Mouse (Mus musculus) neural tube, embryonic 12.5 days (tissue): ENCODE measurements around the gene Slc27a3. TPM values are rescaled to one million over a fixed set of nuclear protein-coding genes. Genes with fewer than 3 reads are reported as not detected.

Experiments
- ATAC-seq: fragments of 200-750 bp; cut with Nextera tagmentation; 2 replicates; pipeline ENCODE4 v1.8.0; 2017; ENCODE audit warnings: low read depth, mild to moderate bottlenecking, moderate TSS enrichment, moderate library complexity; ENCODE audit not compliant: low FRiP score
- H3K27ac ChIP-seq: fragments of 300-500 bp; sonication (generic); 2 replicates; pipeline ENCODE4 v1.5.1; 2016
- H3K27me3 ChIP-seq: fragments of 300-500 bp; sonication (generic); replicated peaks from 2 replicates; pipeline ENCODE4 v1.6.1; 2016; ENCODE audit warnings: mild to moderate bottlenecking
- H3K36me3 ChIP-seq: fragments of 300-500 bp; sonication (generic); 2 replicates; pipeline ENCODE4 v1.6.1; 2016; ENCODE audit warnings: mild to moderate bottlenecking
- H3K4me1 ChIP-seq: fragments of 300-500 bp; sonication (generic); 2 replicates; pipeline ENCODE4 v1.6.1; 2016
- H3K4me2 ChIP-seq: fragments of 300-500 bp; sonication (generic); replicated peaks from 2 replicates; pipeline ENCODE4 v1.6.1; 2016; ENCODE audit warnings: mild to moderate bottlenecking
- H3K4me3 ChIP-seq: fragments of 300-500 bp; sonication (generic); 2 replicates; pipeline ENCODE4 v1.5.1; 2016
- H3K9ac ChIP-seq: fragments of 300-500 bp; sonication (generic); 2 replicates; pipeline ENCODE4 v1.6.1; 2016; ENCODE audit warnings: mild to moderate bottlenecking
- H3K9me3 ChIP-seq: fragments of 300-500 bp; sonication (generic); 2 replicates; pipeline ENCODE4 v1.6.1; 2016; ENCODE audit warnings: mild to moderate bottlenecking
- WGBS: fragments of 180-500 bp; shearing (Covaris S2); methylation state at CpG from one replicate; pipeline ENCODE4 v1.1.7; 2016; 5-methylcytosine and 5-hydroxymethylcytosine counted together
- polyA plus RNA-seq: library from polyadenylated mRNA; unstranded; fragments of >200 nt; fragmentation: Nextera tagmentation; extraction: Ambion mirVana; gene quantifications from 2 replicates; pipeline ENCODE4 v1.2.1, GENCODE M21; 2016

Gene Slc27a3
- polyA plus RNA-seq, 1 experiment from 2014 or later: 22.7 TPM

GRCm38 (mm10) chr3:90413011-90413396 is 23.3 kb upstream of the Slc27a3 start:
- no peak overlapping the region for H3K4me2 ChIP-seq
- H3K27me3 ChIP-seq: no peaks in the 10 kb centered on the region
- peaks cover 78% of the 10 kb centered on the region for H3K36me3 ChIP-seq
- H3K27ac ChIP-seq: no peak overlapping the region
- ATAC-seq: no peak
- no peak overlapping the region for H3K4me3 ChIP-seq
- no peaks in the 10 kb centered on the region for H3K9me3 ChIP-seq
- no peaks in the 10 kb centered on the region for H3K4me1 ChIP-seq
- 67% methylated on average over 3 of the region's 3 CpGs for WGBS
- no peak overlapping the region for H3K9ac ChIP-seq

- Histone ChIP-seq H3K9ac (no peak overlapping the region), H3K36me3 (peaks cover 81% of the 10 kb centered on the region), H3K9me3 (no peaks in the 10 kb centered on the region), H3K27ac (no peak overlapping the region), H3K4me3 (no peak overlapping the region), H3K27me3 (no peaks in the 10 kb centered on the region), H3K4me1 (no peaks in the 10 kb centered on the region), H3K4me2 (no peak overlapping the region)
- WGBS: 48% methylated on average over 5 of the region's 5 CpGs
- ATAC-seq: no peak
Observed at GRCm38 (mm10) chr3:90412312-90413010, 22.7 kb upstream of the Slc27a3 start.

- peaks cover 81% of the 10 kb centered on the region for H3K36me3 ChIP-seq
- WGBS: 96% methylated on average over 3 of the region's 3 CpGs
Observed at GRCm38 (mm10) chr3:90408721-90409120, 19.0 kb upstream of the Slc27a3 start.

GRCm38 (mm10) chr3:90406414-90406813 is 16.7 kb upstream of the Slc27a3 start:
- Histone ChIP-seq H3K4me2 (no peak overlapping the region), H3K9ac (no peak overlapping the region), H3K4me3 (no peak overlapping the region), H3K36me3 (peaks cover 95% of the 10 kb centered on the region), H3K9me3 (no peaks in the 10 kb centered on the region), H3K27me3 (no peaks in the 10 kb centered on the region), H3K4me1 (no peaks in the 10 kb centered on the region), H3K27ac (no peak overlapping the region)
- 96% methylated on average over 5 of the region's 5 CpGs for WGBS
- ATAC-seq: no peak

More at GRCm38 (mm10) chr3:90408721-90409120, 19.0 kb upstream of the Slc27a3 start:
- Histone ChIP-seq H3K4me1 (no peaks in the 10 kb centered on the region), H3K27ac (no peak overlapping the region), H3K4me2 (no peak overlapping the region), H3K27me3 (no peaks in the 10 kb centered on the region), H3K4me3 (no peak overlapping the region), H3K9ac (no peak overlapping the region), H3K9me3 (no peaks in the 10 kb centered on the region)
- ATAC-seq: no peak

- Histone ChIP-seq H3K4me1 (no peaks in the 10 kb centered on the region), H3K4me3 (no peak overlapping the region), H3K27ac (no peak overlapping the region), H3K9me3 (no peaks in the 10 kb centered on the region), H3K36me3 (peaks cover 98% of the 10 kb centered on the region), H3K27me3 (no peaks in the 10 kb centered on the region), H3K9ac (no peak overlapping the region), H3K4me2 (no peak overlapping the region)
- ATAC-seq: no peak
- 81% methylated on average over 4 of the region's 4 CpGs for WGBS
Observed at GRCm38 (mm10) chr3:90404609-90405008, 14.9 kb upstream of the Slc27a3 start.

- 96% methylated on average over 3 of the region's 3 CpGs for whole genome bisulfite sequencing
- ATAC-seq: no peak
- H3K4me1 ChIP-seq: no peaks in the 10 kb centered on the region
- H3K27ac ChIP-seq: no peak overlapping the region
- no peaks in the 10 kb centered on the region for H3K9me3 ChIP-seq
- no peak overlapping the region for H3K9ac ChIP-seq
- no peak overlapping the region for H3K4me2 ChIP-seq
- H3K36me3 ChIP-seq: peaks cover 98% of the 10 kb centered on the region
- H3K4me3 ChIP-seq: no peak overlapping the region
- no peaks in the 10 kb centered on the region for H3K27me3 ChIP-seq
Observed at GRCm38 (mm10) chr3:90404121-90404520, 14.4 kb upstream of the Slc27a3 start.

- no peaks in the 10 kb centered on the region for H3K4me1 ChIP-seq
- H3K27ac ChIP-seq: no peak overlapping the region
- H3K36me3 ChIP-seq: peaks cover 95% of the 10 kb centered on the region
- H3K4me2 ChIP-seq: no peak overlapping the region
- 85% methylated on average over 4 of the region's 4 CpGs for WGBS
- H3K27me3 ChIP-seq: no peaks in the 10 kb centered on the region
- no peaks in the 10 kb centered on the region for H3K9me3 ChIP-seq
- no peak overlapping the region for H3K9ac ChIP-seq
- no peak overlapping the region for H3K4me3 ChIP-seq
- no peak for ATAC-seq
Observed at GRCm38 (mm10) chr3:90400993-90401392, 11.3 kb upstream of the Slc27a3 start.

GRCm38 (mm10) chr3:90395629-90396028 is 5.9 kb upstream of the Slc27a3 start:
- H3K4me2 ChIP-seq: no peak overlapping the region
- no peak overlapping the region for H3K4me3 ChIP-seq
- H3K36me3 ChIP-seq: peaks cover 93% of the 10 kb centered on the region
- no peak overlapping the region for H3K9ac ChIP-seq
- ATAC-seq: no peak
- no peaks in the 10 kb centered on the region for H3K27me3 ChIP-seq
- peaks cover 3% of the 10 kb centered on the region for H3K4me1 ChIP-seq
- no peak overlapping the region for H3K27ac ChIP-seq
- 79% methylated on average over 3 of the region's 3 CpGs for WGBS
- no peaks in the 10 kb centered on the region for H3K9me3 ChIP-seq

GRCm38 (mm10) chr3:90392661-90393060 is 2.9 kb upstream of the Slc27a3 start:
- Histone ChIP-seq H3K4me2 (no peak overlapping the region), H3K9me3 (no peaks in the 10 kb centered on the region), H3K27ac (no peak overlapping the region), H3K9ac (no peak overlapping the region), H3K4me1 (peaks cover 26% of the 10 kb centered on the region), H3K27me3 (no peaks in the 10 kb centered on the region), H3K4me3 (no peak overlapping the region), H3K36me3 (peaks cover 69% of the 10 kb centered on the region)
- ATAC-seq: no peak
- WGBS: 89% methylated on average over 3 of the region's 3 CpGs

GRCm38 (mm10) chr3:90391941-90392340 is 2.2 kb upstream of the Slc27a3 start:
- H3K27ac ChIP-seq: no peak overlapping the region
- no peak overlapping the region for H3K9ac ChIP-seq
- H3K4me1 ChIP-seq: peaks cover 33% of the 10 kb centered on the region
- no peaks in the 10 kb centered on the region for H3K9me3 ChIP-seq
- H3K27me3 ChIP-seq: no peaks in the 10 kb centered on the region
- H3K4me3 ChIP-seq: no peak overlapping the region
- H3K4me2 ChIP-seq: no peak overlapping the region
- WGBS: 95% methylated on average over 8 of the region's 8 CpGs
- no peak for ATAC-seq
- H3K36me3 ChIP-seq: peaks cover 65% of the 10 kb centered on the region

GRCm38 (mm10) chr3:90391004-90391403 is 1.3 kb upstream of the Slc27a3 start:
- no peak overlapping the region for H3K9ac ChIP-seq
- no peak overlapping the region for H3K4me3 ChIP-seq
- H3K36me3 ChIP-seq: peaks cover 65% of the 10 kb centered on the region
- H3K4me2 ChIP-seq: no peak overlapping the region
- no peak for ATAC-seq
- H3K27ac ChIP-seq: no peak overlapping the region
- H3K27me3 ChIP-seq: no peaks in the 10 kb centered on the region
- H3K4me1 ChIP-seq: peaks cover 33% of the 10 kb centered on the region
- WGBS: 73% methylated on average over 4 of the region's 4 CpGs
- no peaks in the 10 kb centered on the region for H3K9me3 ChIP-seq

- peak overlapping the region; percentile 65 for H3K4me3 ChIP-seq
- H3K27me3 ChIP-seq: no peaks in the 10 kb centered on the region
- peaks cover 55% of the 10 kb centered on the region for H3K36me3 ChIP-seq
- H3K27ac ChIP-seq: peak overlapping the region; percentile 76
- ATAC-seq: peak; percentile 76
- H3K9ac ChIP-seq: peak overlapping the region; percentile 81
- no peaks in the 10 kb centered on the region for H3K9me3 ChIP-seq
- peak overlapping the region; percentile 98 for H3K4me2 ChIP-seq
- H3K4me1 ChIP-seq: peaks cover 33% of the 10 kb centered on the region
- 4% methylated on average over 53 of the region's 53 CpGs for WGBS
Observed at GRCm38 (mm10) chr3:90388726-90389510, 820 bp downstream of the Slc27a3 start.
